Mouse (Mus musculus) left cerebral cortex, postnatal 25 days (tissue): ENCODE measurements around the gene Ptprd. TPM values are rescaled to one million over a fixed set of nuclear protein-coding genes. Genes with fewer than 3 reads are reported as not detected.

Experiments
- DNase-seq, 2 experiments: peaks; one replicate each; pipeline ENCODE4 v3.0.0; 2022; ENCODE audit warnings: low spot score in 2 of 2, mixed read lengths in 1 of 2
- intact Hi-C: fragments of 180-260 bp; cut with DNase I; formaldehyde crosslinking; loops from one replicate; pipeline ENCODE4 v1.15.1; 2025
- total RNA-seq, 2 experiments: library from RNA; stranded (reverse); gene quantifications; 2 replicates each; pipeline ENCODE4 v1.2.3; 2021

Ptprd gene
- total RNA-seq, 2 experiments from 2014 or later: 331 to 336 TPM

- no peak for DNase-seq
- intact Hi-C loops: no loop called here
Measured at GRCm38 (mm10) chr4:77310127-77310788, 901.5 kb downstream of the Ptprd start.

GRCm38 (mm10) chr4:77283423-77283822 is 928.3 kb downstream of the Ptprd start:
- DNase-seq: peak in 1 of 2 experiments; percentile 31
- intact Hi-C loops: no loop called here

- no peak for DNase-seq
- intact Hi-C loops: no loop called here
Measured at GRCm38 (mm10) chr4:77277913-77278312, 933.8 kb downstream of the Ptprd start.

GRCm38 (mm10) chr4:77259972-77260290 is 951.8 kb downstream of the Ptprd start:
- intact Hi-C loops: no loop called here
- no peak for DNase-seq

- peak in 1 of 2 experiments; percentile 11 for DNase-seq
- intact Hi-C loops: no loop called here
Measured at GRCm38 (mm10) chr4:77259250-77259971, 952.4 kb downstream of the Ptprd start.

- intact Hi-C loops: no loop called here
- DNase-seq: no peak
Measured at GRCm38 (mm10) chr4:77251188-77251587, 960.6 kb downstream of the Ptprd start.

GRCm38 (mm10) chr4:77249801-77250200 is 962.0 kb downstream of the Ptprd start:
- no peak for DNase-seq
- intact Hi-C loops: no loop called here

- intact Hi-C loops: no loop called here
- DNase-seq: no peak
Measured at GRCm38 (mm10) chr4:77248918-77249317, 962.8 kb downstream of the Ptprd start.

- no peak for DNase-seq
- intact Hi-C loops: no loop called here
Measured at GRCm38 (mm10) chr4:77241852-77242455, 969.8 kb downstream of the Ptprd start.

GRCm38 (mm10) chr4:77238144-77238543 is 973.6 kb downstream of the Ptprd start:
- intact Hi-C loops: no loop called here
- DNase-seq: no peak

GRCm38 (mm10) chr4:77233243-77233642 is 978.5 kb downstream of the Ptprd start:
- no peak for DNase-seq
- intact Hi-C loops: no loop called here

- intact Hi-C loops: no loop called here
- DNase-seq: no peak
Measured at GRCm38 (mm10) chr4:77168866-77169265, 1042.9 kb downstream of the Ptprd start.

GRCm38 (mm10) chr4:77157601-77158000 is 1054.2 kb downstream of the Ptprd start:
- DNase-seq: no peak
- intact Hi-C loops: no loop called here

- intact Hi-C loops: no loop called here
- DNase-seq: peak; percentile 29 to 89
Measured at GRCm38 (mm10) chr4:77155561-77155960, 1056.2 kb downstream of the Ptprd start.

GRCm38 (mm10) chr4:77155037-77155436 is 1056.7 kb downstream of the Ptprd start:
- DNase-seq: peak in 1 of 2 experiments; percentile 26
- intact Hi-C loops: no loop called here

GRCm38 (mm10) chr4:77124852-77125251 is 1086.9 kb downstream of the Ptprd start:
- intact Hi-C loops: no loop called here

GRCm38 (mm10) chr4:77110894-77111293 is 1100.9 kb downstream of the Ptprd start:
- DNase-seq: no peak
- intact Hi-C loops: no loop called here

More at GRCm38 (mm10) chr4:77124852-77125251, 1086.9 kb downstream of the Ptprd start:
- no peak for DNase-seq

- DNase-seq: no peak
- intact Hi-C loops: no loop called here
Measured at GRCm38 (mm10) chr4:77107291-77107690, 1104.5 kb downstream of the Ptprd start.

GRCm38 (mm10) chr4:77083165-77083564 is 1128.6 kb downstream of the Ptprd start:
- DNase-seq: peak; percentile 54 to 71

GRCm38 (mm10) chr4:77077607-77078006 is 1134.2 kb downstream of the Ptprd start:
- DNase-seq: no peak
- intact Hi-C loops: no loop called here

More at GRCm38 (mm10) chr4:77083165-77083564, 1128.6 kb downstream of the Ptprd start:
- intact Hi-C loops: loop anchor here (5.0 to 10.0 kb wide), 3 partner anchors 314 to 474 kb away; no protein-coding TSS in a partner anchor
